Mouse (Mus musculus): ENCODE measurements around the gene Rin3. TPM values are rescaled to one million over a fixed set of nuclear protein-coding genes. Genes with fewer than 3 reads are reported as not detected.

Gene Rin3
- total RNA-seq, 2 experiments from 2014 or later = 28.3 to 29.5 TPM

GRCm38 (mm10) chr12:102370931-102371500, 88.2 kb downstream of the Rin3 start:
- no peak for DNase-seq

- DNase-seq = no peak
Measured at GRCm38 (mm10) chr12:102372322-102372721, 89.5 kb downstream of the Rin3 start.

GRCm38 (mm10) chr12:102382180-102382579, 99.3 kb downstream of the Rin3 start:
- no peak for DNase-seq

DNA sequence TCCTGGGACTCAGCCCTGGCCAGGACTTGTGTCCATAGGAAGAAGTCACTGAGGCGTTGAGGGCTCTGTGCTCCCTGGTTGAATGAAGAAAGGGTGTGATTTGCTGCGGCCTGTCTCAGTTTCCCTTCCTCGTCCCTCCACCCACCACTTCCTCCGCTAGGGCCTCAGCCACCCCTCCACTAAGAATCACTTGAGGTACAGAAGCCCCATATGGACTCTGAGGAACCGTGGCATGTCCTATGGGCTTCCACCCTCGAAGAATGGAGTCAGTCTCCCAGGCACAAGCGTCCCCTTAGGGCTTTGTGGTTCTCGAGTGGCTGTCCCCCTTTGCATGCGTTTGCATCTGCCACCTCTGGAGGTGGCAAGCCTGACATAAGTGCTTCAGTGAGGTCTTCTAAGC, 100.4 kb downstream of the Rin3 start:
- no peak for DNase-seq

GRCm38 (mm10) chr12:102384819-102385218, 102.0 kb downstream of the Rin3 start:
- peak; percentile 36 to 71 for DNase-seq

DNA sequence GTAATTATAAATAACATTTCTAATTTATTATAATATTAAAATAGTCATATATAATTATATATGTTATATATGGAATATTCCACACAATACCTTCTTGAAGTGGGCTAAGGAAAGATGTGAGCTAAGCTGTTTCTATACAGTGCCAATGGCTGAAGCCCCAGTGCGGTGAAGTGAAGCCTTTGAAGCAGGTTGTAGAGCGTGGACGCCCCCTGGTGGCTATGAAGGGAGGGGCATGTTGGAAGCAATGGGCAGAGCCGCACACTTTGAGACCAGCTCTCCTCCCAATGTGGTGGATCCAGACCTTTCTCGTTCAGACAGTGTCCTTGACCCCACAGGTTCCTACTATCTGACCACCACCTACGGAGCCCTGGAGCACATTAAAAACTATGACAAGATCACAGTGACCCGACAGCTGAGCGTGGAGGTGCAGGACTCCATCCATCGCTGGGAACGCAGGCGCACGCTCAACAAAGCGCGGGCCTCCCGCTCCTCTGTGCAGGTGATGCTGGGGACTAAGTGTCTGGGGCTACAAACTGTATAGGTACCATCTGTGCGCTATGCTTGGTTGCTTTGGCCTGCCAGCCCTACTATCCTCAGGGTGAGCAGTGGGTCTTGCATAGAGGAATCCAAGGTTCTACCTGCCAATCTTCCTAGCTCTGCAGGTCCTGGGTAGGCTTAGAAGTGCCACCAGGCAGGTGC, 104.5 kb downstream of the Rin3 start:
- peak; percentile 78 to 94 for DNase-seq

DNA sequence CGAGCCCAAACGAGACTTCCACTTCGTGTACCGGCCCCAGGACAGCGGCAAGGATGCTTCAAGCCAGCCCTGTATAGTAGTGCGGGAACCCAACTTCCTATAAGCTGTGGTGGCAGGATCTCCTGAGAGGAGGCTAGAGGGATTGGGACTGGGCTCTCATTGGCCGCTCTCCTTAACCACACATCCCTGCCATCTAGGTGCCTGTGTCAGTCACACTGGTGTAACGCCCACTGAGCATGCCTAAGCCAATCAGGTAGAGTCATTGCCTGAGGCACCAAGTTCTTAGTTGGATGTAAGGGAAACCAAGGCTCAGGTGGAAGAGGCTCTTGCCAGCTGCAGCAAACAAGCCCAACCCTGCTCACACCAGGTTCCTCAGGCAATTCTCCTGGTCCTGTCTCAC, 107.2 kb downstream of the Rin3 start:
- no peak for DNase-seq

DNA sequence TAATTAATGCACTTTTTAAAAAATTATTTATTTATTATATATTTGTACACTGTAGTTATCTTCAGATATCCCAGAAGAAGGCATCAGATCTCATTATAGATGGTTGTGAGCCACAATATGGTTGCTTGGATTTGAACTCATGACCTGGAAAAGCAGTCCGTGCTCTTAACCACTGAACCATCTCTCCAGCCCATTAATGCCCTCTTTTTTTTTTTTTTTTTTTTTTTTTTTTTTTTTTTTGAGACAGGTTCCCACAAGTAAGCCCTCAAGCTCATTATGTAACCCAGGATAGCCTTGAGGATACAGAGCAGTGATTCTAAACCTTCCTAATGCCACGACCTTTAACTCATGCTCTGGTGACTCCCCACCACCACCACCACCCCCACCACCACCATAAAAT, 108.3 kb downstream of the Rin3 start:
- DNase-seq = no peak

GRCm38 (mm10) chr12:102391982-102392381, 109.1 kb downstream of the Rin3 start:
- peak in 1 of 2 experiments; percentile 54 for DNase-seq

DNA sequence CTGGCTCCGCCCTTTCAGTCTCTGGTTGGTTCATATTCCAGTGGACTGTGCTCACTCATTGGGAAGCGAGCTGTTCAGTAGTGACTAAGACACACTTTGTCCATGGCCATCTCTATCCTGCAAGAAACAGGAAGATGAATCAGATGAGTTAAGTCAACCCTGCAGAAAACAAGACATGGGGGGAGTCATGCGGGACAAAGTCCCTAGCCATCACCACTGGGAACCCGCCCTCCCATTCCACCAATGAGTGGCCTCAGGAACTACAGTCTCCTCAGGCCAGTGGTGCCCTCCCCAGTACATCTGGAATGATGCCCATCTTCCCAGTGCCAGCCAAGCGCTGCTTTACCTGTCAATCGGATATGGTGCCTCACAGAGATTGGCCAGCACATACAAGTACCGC, 111.6 kb downstream of the Rin3 start:
- DNase-seq = peak in 1 of 2 experiments; percentile 33

DNA sequence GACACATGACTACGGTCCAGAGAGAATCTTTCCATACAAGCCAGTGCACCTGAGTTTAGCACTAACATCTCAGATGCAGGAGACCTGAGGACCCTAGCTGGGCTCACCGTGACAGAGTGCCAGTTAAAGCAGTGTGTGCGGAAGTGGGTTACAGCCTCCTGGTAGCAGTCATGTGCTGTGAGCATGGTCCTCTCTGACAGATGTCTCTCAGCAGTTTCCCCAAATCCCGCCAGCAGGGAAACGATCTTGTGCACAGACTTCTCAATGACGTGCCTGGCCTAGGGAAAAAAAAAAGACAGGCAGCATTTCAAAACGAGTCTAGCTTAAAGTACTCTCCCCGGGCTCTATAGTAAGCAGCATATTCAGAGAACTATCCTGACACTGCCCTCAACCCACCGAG, 112.7 kb downstream of the Rin3 start:
- no peak for DNase-seq

DNA sequence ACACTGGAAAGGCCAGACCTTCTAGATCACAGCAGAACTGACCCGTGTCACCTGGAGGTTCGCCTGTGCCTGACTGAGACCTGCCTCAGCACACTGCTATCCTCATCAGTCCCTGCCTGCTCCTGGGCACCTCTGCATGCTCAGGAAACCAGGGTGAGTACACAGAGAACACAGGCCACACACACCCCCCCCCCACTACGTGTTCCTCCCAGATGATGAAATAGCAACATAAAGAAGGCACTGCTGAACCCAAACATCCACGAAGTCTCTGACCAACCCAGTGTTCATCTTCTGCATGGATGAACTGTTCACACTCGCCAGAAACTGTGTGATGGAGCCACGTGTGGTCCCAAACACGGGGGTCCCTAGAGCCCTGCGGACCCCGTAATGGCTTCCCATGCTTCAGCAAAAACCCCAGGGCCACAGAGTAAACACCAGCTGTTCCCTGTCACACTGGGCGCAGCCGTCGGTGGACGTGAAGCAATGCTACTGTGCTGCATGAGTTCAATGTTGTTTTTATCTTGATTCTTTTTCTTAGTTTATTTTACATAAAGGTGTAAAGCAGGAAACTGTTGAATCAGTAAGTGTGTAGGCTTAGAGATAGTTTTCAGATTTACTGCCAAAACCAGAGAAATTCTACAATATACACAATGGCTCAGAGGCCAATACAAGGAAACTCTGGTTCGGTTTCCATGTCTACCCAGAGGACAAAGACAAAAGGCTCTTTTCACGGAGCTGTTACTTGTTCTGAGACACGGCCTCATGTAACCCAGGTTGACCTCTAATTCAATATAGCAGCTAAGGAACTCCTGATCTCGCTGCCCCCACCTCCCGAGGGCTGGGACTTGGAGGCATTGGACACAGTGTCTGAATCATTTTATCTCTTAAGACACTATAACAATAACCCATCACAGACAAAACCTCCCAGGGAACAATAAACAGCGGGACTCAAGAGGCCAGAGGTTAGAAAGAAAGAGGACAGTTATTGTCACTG, 113.4 kb downstream of the Rin3 start:
- DNase-seq = no peak

- DNase-seq = no peak
Measured at GRCm38 (mm10) chr12:102398588-102398987, 115.7 kb downstream of the Rin3 start.

DNA sequence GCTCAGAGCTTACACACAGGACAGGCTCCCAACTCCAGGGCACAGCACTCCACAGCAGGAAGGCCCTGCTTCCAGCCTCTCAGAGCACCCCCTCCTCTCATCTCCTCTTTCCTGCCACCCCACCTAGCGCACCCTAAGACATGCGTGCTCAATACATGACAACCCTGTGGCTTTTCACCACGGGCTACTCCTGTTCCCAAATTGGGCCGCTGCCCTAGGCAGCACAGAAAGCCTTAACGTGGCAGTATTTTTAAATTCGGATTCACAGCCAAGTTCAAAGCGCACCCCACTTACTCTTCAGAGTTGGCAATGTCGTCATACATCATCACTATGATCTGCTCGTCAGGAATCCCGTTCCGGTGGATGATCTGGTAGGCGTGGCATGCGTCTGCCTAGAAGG, 130.3 kb downstream of the Rin3 start:
- DNase-seq = no peak

GRCm38 (mm10) chr12:102414686-102415085, 131.8 kb downstream of the Rin3 start:
- no peak for DNase-seq

GRCm38 (mm10) chr12:102416391-102416837, 133.6 kb downstream of the Rin3 start:
- peak; percentile 78 to 87 for DNase-seq

DNA sequence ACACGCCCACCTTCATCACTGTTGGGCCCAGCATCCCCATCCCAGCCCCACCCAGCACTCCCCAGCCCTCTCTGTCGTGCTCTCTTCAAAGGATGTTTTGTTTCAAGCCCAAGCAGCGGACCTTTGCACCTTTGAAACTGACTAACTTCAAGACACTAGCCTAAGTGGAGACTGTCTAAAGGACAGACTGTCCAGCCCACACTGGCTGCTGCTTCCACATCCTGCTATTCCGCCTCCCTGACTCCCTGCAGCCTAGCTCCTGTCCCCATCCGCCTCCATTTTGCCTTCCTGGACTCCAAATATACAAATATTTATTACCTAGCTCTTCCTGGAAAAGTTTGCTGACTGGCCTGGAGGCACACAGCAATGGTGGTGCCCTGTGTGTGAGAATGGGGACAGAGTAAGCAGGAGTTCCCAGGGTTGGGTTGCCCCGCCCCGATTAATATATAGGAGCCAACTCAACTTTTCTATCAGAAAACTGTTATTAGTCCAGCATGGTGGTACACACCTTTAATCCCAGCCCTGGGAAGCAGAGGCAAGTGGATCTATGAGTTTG, 134.2 kb downstream of the Rin3 start:
- DNase-seq = no peak

GRCm38 (mm10) chr12:102417701-102418100, 134.9 kb downstream of the Rin3 start:
- no peak for DNase-seq

DNA sequence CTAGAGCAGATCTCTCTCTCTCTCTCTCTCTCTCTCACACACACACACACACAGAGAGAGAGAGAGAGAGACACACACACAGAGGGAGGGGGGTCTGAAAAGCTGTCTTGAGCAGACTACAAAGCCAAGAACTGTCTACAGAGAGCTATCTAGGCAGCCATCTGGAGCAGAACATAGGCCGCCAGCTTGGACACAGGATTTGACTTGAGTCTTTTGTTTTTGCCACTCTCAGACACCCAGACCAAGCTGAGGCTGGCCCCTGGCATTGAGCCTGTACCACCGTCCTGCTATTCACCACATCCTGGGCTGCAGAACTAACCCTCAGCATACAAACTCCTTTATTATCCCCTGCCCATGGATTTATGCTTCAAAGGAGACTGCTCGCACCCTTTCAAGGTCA, 136.7 kb downstream of the Rin3 start:
- no peak for DNase-seq

DNA sequence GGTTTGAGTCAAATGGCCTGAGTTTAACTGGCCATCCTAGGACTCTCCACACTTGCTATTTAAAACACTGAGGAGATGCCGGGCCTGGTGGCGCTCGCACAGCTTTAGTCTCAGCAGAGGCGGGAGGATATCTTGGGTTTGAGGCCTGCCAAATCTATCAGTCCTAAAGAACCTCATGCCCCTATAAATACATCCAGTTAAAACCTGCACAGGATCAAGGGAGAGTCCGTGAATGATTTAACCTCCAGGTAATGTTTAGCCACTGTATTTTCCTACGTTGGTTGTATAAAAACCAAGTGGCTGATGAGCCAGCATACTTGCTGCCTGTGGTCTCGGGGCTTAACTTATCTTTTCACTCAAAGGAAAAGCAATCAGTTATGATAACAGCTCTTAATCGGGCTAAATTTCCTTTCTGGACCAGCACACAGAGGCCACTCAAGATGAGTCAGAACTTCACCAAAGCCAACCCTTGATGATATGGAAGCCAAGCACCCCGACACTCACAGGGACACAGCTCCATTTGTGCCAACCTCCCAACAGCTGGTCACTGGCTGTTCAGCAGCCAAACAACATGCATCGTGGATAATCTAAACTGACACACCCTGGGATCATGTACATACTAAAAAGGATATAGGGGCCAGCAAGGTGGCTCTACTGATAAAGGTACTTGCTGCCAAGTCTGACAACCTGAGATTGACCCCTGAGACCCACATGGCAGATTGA, 137.5 kb downstream of the Rin3 start:
- no peak for DNase-seq

DNA sequence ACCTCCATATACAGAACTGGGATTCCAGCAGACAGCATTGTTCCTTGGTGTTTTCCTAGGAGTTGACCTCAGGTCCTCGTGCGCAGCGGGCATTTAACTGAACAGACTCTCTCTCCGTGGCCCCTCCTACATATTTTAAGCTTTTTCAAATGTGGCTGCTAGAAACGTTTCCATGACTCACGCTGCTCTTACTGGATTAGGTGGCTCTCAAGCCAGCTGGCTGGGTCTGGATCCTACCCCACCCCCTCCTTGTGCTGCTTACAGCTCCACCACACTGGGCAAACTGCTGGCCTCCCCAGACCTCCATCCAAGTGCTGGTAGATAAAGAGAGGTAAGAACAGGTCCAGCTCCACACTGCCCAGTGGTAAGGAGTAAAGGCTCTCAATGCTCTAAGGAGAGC, 139.2 kb downstream of the Rin3 start:
- DNase-seq = peak; percentile 79 to 88

Data from heart, adult 18-20 months (tissue).